Mouse (Mus musculus): Measurements from ENCODE around the gene Chd1l. TPM values are rescaled to one million over a fixed set of nuclear protein-coding genes. Genes with fewer than 3 reads are reported as not detected.
A peak's percentile ranks its signal among the peaks of the same experiment; 100 is the strongest.

Gene Chd1l
- polyA plus RNA-seq, 1 experiment from 2014 or later: 23.2 TPM

- ATAC-seq: no peak
- CTCF ChIA-PET: interaction anchor here (1.5 kb wide), 1 partner anchor 12 kb away, joined by 5 read pairs; no protein-coding TSS in a partner anchor
- POLR2A ChIA-PET: no interaction called here
Observed at GRCm38 (mm10) chr3:97537006-97537405, 73.0 kb downstream of the Chd1l start.

GRCm38 (mm10) chr3:97535660-97536059 is 74.3 kb downstream of the Chd1l start:
- no peak for TF ChIP-seq CTCF (IDR thresholded peaks at IDR 0.05)
- in situ Hi-C loops (cut with MboI; ENCODE audit: low pct_unique_long_range_greater_than_20kb): no loop called here
- POLR2A ChIA-PET: no interaction called here
- peaks cover 3% of the 10 kb centered on the region for H3K27me3 ChIP-seq
- ATAC-seq: no peak
- CTCF ChIA-PET: interaction anchor here (1.5 kb wide), 1 partner anchor 10 kb away, joined by 5 read pairs; no protein-coding TSS in a partner anchor
- no peak for DNase-seq (ENCODE audit: low read depth, low spot score)

More at GRCm38 (mm10) chr3:97537006-97537405, 73.0 kb downstream of the Chd1l start:
- in situ Hi-C loops (cut with MboI; ENCODE audit: low pct_unique_long_range_greater_than_20kb): no loop called here
- TF ChIP-seq CTCF (IDR thresholded peaks at IDR 0.05): no peak
- DNase-seq (ENCODE audit: low read depth, low spot score): no peak
- no peaks in the 10 kb centered on the region for H3K27me3 ChIP-seq

GRCm38 (mm10) chr3:97525458-97525857 is 84.5 kb downstream of the Chd1l start:
- ATAC-seq (no peak), DNase-seq (ENCODE audit: low read depth, low spot score) (no peak)
- in situ Hi-C loops (cut with MboI; ENCODE audit: low pct_unique_long_range_greater_than_20kb): no loop called here
- POLR2A ChIA-PET: no interaction called here
- TF ChIP-seq CTCF (IDR thresholded peaks at IDR 0.05): no peak
- peaks cover 4% of the 10 kb centered on the region for H3K27me3 ChIP-seq
- CTCF ChIA-PET: interaction anchor here (1.1 to 1.4 kb wide), 3 partner anchors 11 to 19 kb away, joined by 3 to 7 read pairs (median 5); no protein-coding TSS in a partner anchor

DNA sequence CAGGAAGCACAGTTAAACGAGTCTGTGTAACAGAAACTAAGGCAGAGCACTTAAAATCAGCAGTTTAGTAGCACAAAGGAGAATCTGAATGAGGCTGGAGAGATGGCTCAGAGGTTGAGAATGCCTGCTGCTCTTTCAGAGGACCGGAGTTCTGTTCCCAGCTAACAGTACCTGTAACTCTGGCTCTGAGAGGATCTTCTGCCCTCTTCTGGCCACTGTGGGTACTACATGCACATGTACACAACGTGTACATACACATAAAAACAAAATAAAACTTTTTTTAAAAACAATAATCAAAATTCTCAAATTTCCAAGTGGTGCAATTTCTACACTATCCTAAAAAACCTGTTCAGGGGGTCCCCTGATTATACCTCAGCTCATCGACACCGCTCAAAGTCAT is 85.2 kb downstream of the Chd1l start:
- in situ Hi-C loops (cut with MboI; ENCODE audit: low pct_unique_long_range_greater_than_20kb): no loop called here
- peak; percentile 78 for TF ChIP-seq CTCF (IDR thresholded peaks at IDR 0.05)
- ChIA-PET CTCF (interaction anchor here (1.1 to 1.4 kb wide), 3 partner anchors 11 to 18 kb away, joined by 3 to 7 read pairs (median 5); no protein-coding TSS in a partner anchor), POLR2A (no interaction called here)
- peaks cover 4% of the 10 kb centered on the region for H3K27me3 ChIP-seq
- ATAC-seq: no peak
- DNase-seq (ENCODE audit: low read depth, low spot score): no peak

DNA sequence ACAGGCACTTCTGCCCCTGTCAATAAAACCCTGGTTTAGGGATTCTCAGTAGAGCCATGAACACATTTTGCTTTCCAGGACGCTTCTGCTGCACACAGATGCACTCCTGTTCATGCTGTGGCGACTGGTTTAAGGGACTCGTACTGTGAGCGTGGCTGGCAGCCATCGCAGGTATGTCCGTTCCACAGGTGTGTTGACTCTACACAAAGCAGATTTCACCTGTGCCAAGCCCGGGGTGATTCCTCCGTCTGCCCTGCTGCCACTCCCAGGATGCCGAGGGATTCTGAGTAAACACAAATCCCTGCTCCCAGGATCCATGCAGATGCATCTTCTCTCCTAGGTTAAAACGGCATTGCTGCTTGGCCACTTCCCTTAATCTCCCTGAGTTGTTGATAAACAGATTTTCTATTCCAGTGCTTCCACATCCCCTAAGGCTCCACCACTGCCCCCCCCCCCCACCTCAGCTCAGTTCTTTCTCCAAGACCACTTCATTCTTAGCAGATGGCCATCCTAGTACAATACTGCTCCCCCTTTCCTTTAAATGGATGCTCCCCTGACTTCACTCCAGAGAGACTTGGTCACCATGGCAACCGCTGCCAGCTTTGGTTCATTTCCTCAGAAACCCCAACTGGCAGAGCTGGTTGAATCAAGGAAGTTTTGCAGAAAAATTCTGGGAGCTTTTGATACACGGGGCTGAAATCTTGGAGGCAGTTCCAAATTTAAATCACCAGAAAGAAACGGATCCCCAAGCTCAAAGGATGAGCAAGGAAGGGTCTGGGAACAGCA is 87.9 kb downstream of the Chd1l start:
- DNase-seq (ENCODE audit: low read depth, low spot score) (no peak), ATAC-seq (no peak)
- ChIA-PET CTCF (interaction anchor here (1.3 to 1.5 kb wide), 2 partner anchors 8 to 9 kb away, joined by 3 to 5 read pairs; no protein-coding TSS in a partner anchor), POLR2A (no interaction called here)
- H3K27me3 ChIP-seq: no peaks in the 10 kb centered on the region
- in situ Hi-C loops (cut with MboI; ENCODE audit: low pct_unique_long_range_greater_than_20kb): no loop called here
- no peak for TF ChIP-seq CTCF (IDR thresholded peaks at IDR 0.05)

DNA sequence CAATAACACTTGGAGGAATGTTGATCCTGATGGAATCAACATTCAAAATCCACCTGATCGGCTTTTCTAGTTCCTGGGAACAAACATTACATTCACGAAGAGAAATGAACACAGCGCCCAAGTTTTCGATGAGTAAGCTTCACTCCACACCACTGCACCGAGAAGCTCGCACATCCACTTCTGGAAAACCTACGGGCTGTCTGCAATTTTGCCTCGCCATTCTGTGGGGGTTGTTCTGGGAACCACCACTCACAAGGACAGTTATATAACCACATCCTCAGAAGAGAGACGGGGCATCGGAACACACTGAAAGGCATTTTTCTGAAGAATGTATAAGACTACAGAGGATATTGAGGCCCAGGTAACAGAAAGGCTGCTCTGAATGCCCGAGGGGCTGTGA is 90.1 kb downstream of the Chd1l start:
- POLR2A ChIA-PET: no interaction called here
- no peak for ATAC-seq
- no peaks in the 10 kb centered on the region for H3K27me3 ChIP-seq
- CTCF ChIA-PET: no interaction called here
- no peak for TF ChIP-seq CTCF (IDR thresholded peaks at IDR 0.05)
- in situ Hi-C loops (cut with MboI; ENCODE audit: low pct_unique_long_range_greater_than_20kb): no loop called here
- DNase-seq (ENCODE audit: low read depth, low spot score): no peak

DNA sequence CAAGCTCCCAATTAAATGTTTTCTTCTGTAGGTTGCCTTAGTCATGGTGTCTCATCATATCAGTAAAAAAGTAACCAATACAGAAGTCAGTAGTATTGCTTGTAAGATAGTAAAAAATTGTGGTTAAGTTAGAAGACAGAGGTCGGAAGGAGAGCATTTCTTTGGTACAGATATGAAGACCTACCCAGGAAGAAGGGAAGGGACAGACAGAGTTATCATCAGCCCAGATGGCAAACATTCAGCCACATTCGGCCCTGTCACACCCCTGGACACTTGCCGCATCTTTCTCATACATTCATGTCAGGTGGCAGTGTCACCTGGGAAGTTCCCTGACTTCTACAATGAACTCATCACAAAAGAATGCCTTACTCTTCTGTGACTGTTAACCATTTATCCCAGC is 97.7 kb downstream of the Chd1l start:
- ChIA-PET POLR2A (no interaction called here), CTCF (no interaction called here)
- no peak for DNase-seq (ENCODE audit: low read depth, low spot score)
- no peak for ATAC-seq
- no peaks in the 10 kb centered on the region for H3K27me3 ChIP-seq
- no peak for TF ChIP-seq CTCF (IDR thresholded peaks at IDR 0.05)
- in situ Hi-C loops (cut with MboI; ENCODE audit: low pct_unique_long_range_greater_than_20kb): no loop called here

Other genes starting within 250 kb of the Chd1l start
- gene Olfr1402, start 188.2 kb downstream of the Chd1l start, polyA plus RNA-seq (2021): not detected
- gene Fmo5, start 18.6 kb upstream of the Chd1l start, polyA plus RNA-seq (2021): 1.9 TPM
- 7.8 TPM for gene Prkab2, start 48.0 kb upstream of the Chd1l start, polyA plus RNA-seq (2021)
- not detected for gene Gm17651, start 64.5 kb upstream of the Chd1l start, polyA plus RNA-seq (2021)